Mouse (Mus musculus) forebrain, embryonic 12.5 days (tissue): ENCODE results near the gene Dpm3. TPM values are rescaled to one million over a fixed set of nuclear protein-coding genes. Genes with fewer than 3 reads are reported as not detected.
A peak's percentile ranks its signal among the peaks of the same experiment; 100 is the strongest.

ENCODE experiments used
- ATAC-seq: fragments of 200-750 bp; cut with Nextera tagmentation; 2 replicates; pipeline ENCODE4 v1.8.0; 2017; ENCODE audit warnings: moderate TSS enrichment; ENCODE audit not compliant: low FRiP score
- H3K27ac ChIP-seq: fragments of 300-500 bp; sonication (generic); 2 replicates; pipeline ENCODE4 v1.5.1; 2016; ENCODE audit warnings: mild to moderate bottlenecking
- H3K27me3 ChIP-seq: fragments of 300-500 bp; sonication (generic); 2 replicates; pipeline ENCODE4 v1.6.1; 2016; ENCODE audit warnings: mild to moderate bottlenecking
- H3K36me3 ChIP-seq: fragments of 300-500 bp; sonication (generic); replicated peaks from 2 replicates; pipeline ENCODE4 v1.6.1; 2016; ENCODE audit warnings: mild to moderate bottlenecking
- H3K4me1 ChIP-seq: fragments of 300-500 bp; sonication (generic); 2 replicates; pipeline ENCODE4 v1.6.1; 2016
- H3K4me2 ChIP-seq: fragments of 300-500 bp; sonication (generic); 2 replicates; pipeline ENCODE4 v1.6.1; 2016; ENCODE audit warnings: mild to moderate bottlenecking, moderate library complexity
- H3K4me3 ChIP-seq: fragments of 300-500 bp; sonication (generic); replicated peaks from 2 replicates; pipeline ENCODE4 v1.5.1; 2016; ENCODE audit warnings: mild to moderate bottlenecking
- H3K9ac ChIP-seq: fragments of 300-500 bp; sonication (generic); 2 replicates; pipeline ENCODE4 v1.6.1; 2016; ENCODE audit warnings: mild to moderate bottlenecking
- H3K9me3 ChIP-seq: fragments of 300-500 bp; sonication (generic); 2 replicates; pipeline ENCODE4 v1.6.1; 2016
- WGBS: fragments of 180-500 bp; shearing (Covaris S2); methylation state at CpG from one replicate; pipeline ENCODE4 v1.1.7; 2016; 5-methylcytosine and 5-hydroxymethylcytosine counted together
- microRNA counts: library from miRNA; unstranded; fragments of <30 nt; microRNA quantifications from one replicate; lab custom pipeline; 2017
- microRNA-seq: library from miRNA; unstranded; fragments of <30 nt; microRNA quantifications from one replicate; pipeline ENCODE4, GENCODE M21; 2017
- polyA plus RNA-seq: library from polyadenylated mRNA; unstranded; fragments of >200 nt; fragmentation: Nextera tagmentation; extraction: Ambion mirVana; gene quantifications from 2 replicates; pipeline ENCODE4 v1.2.1, GENCODE M21; 2016

Gene Dpm3
- polyA plus RNA-seq, 1 experiment from 2014 or later: 79.1 TPM

GRCm38 (mm10) chr3:89305105-89305504 lies 45.9 kb downstream of the Dpm3 start:
- no peak for ATAC-seq
- peaks cover 9% of the 10 kb centered on the region for H3K27me3 ChIP-seq
- no peak overlapping the region for H3K9ac ChIP-seq
- WGBS: 69% methylated on average over 4 of the region's 4 CpGs
- H3K36me3 ChIP-seq: no peaks in the 10 kb centered on the region
- H3K9me3 ChIP-seq: no peaks in the 10 kb centered on the region
- H3K27ac ChIP-seq: no peak overlapping the region
- no peak overlapping the region for H3K4me2 ChIP-seq
- H3K4me1 ChIP-seq: no peaks in the 10 kb centered on the region
- H3K4me3 ChIP-seq: no peak overlapping the region

- Histone ChIP-seq H3K9ac (no peak overlapping the region; the same call in 1 of the 2 replicates), H3K27ac (no peak overlapping the region), H3K27me3 (peaks cover 5% of the 10 kb centered on the region; the same call in 1 of the 2 replicates), H3K4me3 (no peak overlapping the region), H3K4me2 (no peak overlapping the region), H3K4me1 (no peaks in the 10 kb centered on the region), H3K36me3 (no peaks in the 10 kb centered on the region), H3K9me3 (no peaks in the 10 kb centered on the region)
- 78% methylated on average over 8 of the region's 8 CpGs for WGBS
- ATAC-seq: no peak
These were observed 46.6 kb downstream of the Dpm3 start for GRCm38 (mm10) chr3:89305551-89306325.

DNA sequence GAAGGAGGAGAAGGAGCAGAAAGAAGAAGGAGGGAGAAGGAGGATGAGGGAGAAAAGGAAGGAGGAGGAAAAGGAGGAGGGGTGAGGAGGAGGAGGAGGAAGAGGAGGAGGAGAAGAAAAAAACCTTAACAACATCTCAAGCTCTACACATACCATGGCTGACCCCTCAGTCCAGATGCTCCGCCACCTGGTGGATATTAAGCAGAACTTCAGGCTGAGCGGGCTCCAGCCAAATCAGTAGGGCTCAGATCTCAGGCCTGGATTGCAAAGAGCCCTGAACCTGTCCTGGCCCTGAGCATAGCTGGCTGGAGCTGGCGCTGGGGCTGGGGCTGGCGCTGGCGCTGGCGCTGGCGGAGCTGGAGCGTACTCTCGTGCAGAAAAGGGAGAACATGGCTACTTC lies 48.9 kb downstream of the Dpm3 start:
- Histone ChIP-seq H3K27ac (no peak overlapping the region), H3K9ac (no peak overlapping the region), H3K4me1 (no peaks in the 10 kb centered on the region), H3K36me3 (no peaks in the 10 kb centered on the region), H3K4me3 (no peak overlapping the region), H3K27me3 (no peaks in the 10 kb centered on the region), H3K9me3 (no peaks in the 10 kb centered on the region), H3K4me2 (no peak overlapping the region)
- peak; percentile 84 for ATAC-seq
- 4% methylated on average over 9 of the region's 9 CpGs for WGBS

DNA sequence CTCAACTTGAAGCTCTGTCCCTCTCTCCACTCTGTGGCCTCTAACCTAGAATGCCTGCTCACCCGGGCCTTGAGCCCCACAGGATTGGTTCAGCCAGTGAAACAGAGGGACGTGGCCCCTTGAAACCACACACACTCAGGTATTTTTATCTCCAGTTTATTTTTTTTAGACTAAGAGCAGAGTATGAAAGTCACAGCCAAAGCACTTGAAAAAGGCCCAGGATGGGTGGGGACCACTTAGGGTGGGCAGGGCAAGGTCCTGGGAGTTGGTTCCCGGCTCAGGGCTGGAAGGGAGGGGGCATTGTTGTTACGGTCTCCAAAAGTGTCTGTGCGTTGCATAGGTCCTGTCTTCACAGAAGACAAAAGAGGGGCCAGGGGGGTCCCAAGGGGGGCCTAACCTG lies 55.2 kb downstream of the Dpm3 start:
- Histone ChIP-seq H3K27ac (no peak overlapping the region), H3K4me1 (peaks cover 40% of the 10 kb centered on the region), H3K4me3 (no peak overlapping the region), H3K9me3 (no peaks in the 10 kb centered on the region), H3K27me3 (peaks cover 36% of the 10 kb centered on the region), H3K9ac (no peak overlapping the region), H3K4me2 (no peak overlapping the region), H3K36me3 (no peaks in the 10 kb centered on the region)
- 70% methylated on average over 5 of the region's 5 CpGs for WGBS
- no peak for ATAC-seq

DNA sequence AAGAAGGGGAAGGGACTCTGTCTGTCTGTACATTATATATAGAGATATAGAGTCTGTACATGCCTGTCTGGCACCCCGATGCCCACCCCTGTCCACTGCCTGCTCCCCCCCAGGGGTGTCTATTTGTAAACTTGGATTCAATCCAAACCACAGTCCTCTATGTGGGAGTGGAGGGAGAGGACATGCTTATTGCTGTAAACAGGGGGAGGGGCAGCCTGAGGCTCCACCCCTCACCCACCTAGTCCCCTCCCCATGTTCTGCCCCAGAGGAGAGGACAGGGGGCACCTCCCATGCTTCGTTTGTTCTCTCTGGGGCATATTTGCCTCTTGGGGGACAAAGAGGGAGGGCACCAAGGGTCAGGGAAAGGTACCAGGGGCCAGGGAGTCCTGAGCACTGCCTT lies 55.6 kb downstream of the Dpm3 start:
- no peak for ATAC-seq
- Histone ChIP-seq H3K4me3 (no peak overlapping the region), H3K4me1 (peaks cover 45% of the 10 kb centered on the region)

GRCm38 (mm10) chr3:89315195-89315929 lies 56.2 kb downstream of the Dpm3 start:
- no peak overlapping the region; the same call in 1 of the 2 replicates for H3K27ac ChIP-seq
- peak overlapping the region; percentile 34 for H3K4me3 ChIP-seq
- 6% methylated on average over 25 of the region's 26 CpGs for WGBS
- H3K4me1 ChIP-seq: peaks cover 51% of the 10 kb centered on the region
- H3K36me3 ChIP-seq: no peaks in the 10 kb centered on the region
- H3K4me2 ChIP-seq: peak overlapping the region; percentile 73
- peaks cover 47% of the 10 kb centered on the region for H3K27me3 ChIP-seq
- ATAC-seq: peak; percentile 31
- H3K9me3 ChIP-seq: no peaks in the 10 kb centered on the region
- H3K9ac ChIP-seq: peak overlapping the region; percentile 56; the same call in 1 of the 2 replicates

More for the DNA sequence above, 55.6 kb downstream of the Dpm3 start:
- Histone ChIP-seq H3K9me3 (no peaks in the 10 kb centered on the region), H3K27ac (no peak overlapping the region), H3K4me2 (peak overlapping the region; percentile 73), H3K36me3 (no peaks in the 10 kb centered on the region), H3K9ac (peak overlapping the region; percentile 56; the same call in 1 of the 2 replicates), H3K27me3 (peaks cover 41% of the 10 kb centered on the region)
- WGBS: 39% methylated on average over 2 of the region's 2 CpGs

DNA sequence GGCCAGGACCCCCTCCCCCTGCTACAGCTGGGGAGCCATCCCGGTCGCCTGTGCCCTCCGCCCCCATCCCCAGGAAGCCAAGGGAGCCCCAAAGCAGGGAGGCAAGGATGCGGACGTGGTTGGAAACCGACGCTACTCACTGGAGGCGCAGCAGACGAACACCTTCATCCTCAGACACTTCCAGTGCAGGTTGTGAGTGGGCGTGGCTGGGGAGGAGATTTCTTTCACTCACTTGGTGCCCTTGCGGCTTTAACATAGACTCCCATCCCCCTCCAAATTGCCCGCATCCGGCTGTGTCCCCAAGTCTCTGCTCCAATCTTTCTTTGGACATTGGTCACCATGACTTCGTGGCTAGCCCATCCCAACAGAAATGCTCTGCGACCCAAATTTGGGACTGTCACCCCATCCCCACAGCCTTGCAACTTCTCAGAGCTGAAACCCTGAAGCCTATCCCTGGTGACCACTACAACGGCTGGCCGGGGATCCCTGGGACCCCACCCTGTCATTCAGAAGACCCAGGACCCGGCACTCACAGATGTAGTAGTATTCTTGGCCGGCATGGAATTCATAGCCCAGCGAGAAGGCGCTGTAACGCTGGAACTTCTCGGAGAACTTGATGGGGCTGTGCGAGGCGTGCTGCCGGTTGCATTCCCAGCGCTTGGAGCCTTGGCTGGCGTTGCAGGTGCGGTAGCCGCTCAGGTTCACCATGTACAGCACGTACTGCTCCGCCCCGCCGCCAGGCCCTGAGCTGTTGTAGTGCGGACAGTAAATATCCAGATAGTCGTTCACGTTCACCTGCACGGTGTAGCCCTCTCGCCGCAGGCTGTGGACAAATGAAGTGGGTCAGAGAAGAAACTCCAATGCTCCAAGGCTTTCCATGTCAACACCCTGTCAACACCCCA lies 57.0 kb downstream of the Dpm3 start:
- Histone ChIP-seq H3K36me3 (no peaks in the 10 kb centered on the region), H3K4me2 (peak overlapping the region; percentile 73), H3K27ac (no peak overlapping the region), H3K27me3 (peaks cover 55% of the 10 kb centered on the region), H3K4me3 (peak overlapping the region; percentile 34), H3K9ac (peak overlapping the region; percentile 56; the same call in 1 of the 2 replicates), H3K4me1 (peaks cover 59% of the 10 kb centered on the region), H3K9me3 (no peaks in the 10 kb centered on the region)
- WGBS: 6% methylated on average over 40 of the region's 40 CpGs
- peak; percentile 21; the same call in 1 of the 2 replicates for ATAC-seq

MicroRNAs encoded within 50 kb of the gene (microRNA counts, 519-probe panel; counts per million panel counts)
- 3,316 counts per million, percentile 29 among the panel's probes with 10 or more counts for microRNA mmu-miR-92b (lab: Ali Mortazavi, UCI)

Small RNA genes within 50 kb of the gene (microRNA-seq; reads per million reads assigned to microRNA genes)
- 21,153 reads per million, percentile 97 among the genes with 10 or more reads in this experiment for gene Mir92b

Other genes with a start within 250 kb of the Dpm3 start
- gene Rusc1, start 166.0 kb upstream of the Dpm3 start, polyA plus RNA-seq: 36.0 and 40.0 TPM in 2 replicates
- gene Gm43738, start 158.3 kb upstream of the Dpm3 start, polyA plus RNA-seq: 0.12 TPM in 1 of 2 replicates, not detected in the other
- gene Fdps, start 157.4 kb upstream of the Dpm3 start, polyA plus RNA-seq: 292 and 322 TPM in 2 replicates
- 0.09 and 0.22 TPM in 2 replicates for gene Pklr, start 123.2 kb upstream of the Dpm3 start, polyA plus RNA-seq
- gene Hcn3, start 99.2 kb upstream of the Dpm3 start, polyA plus RNA-seq: 11.2 and 15.1 TPM in 2 replicates
- gene Clk2, start 94.6 kb upstream of the Dpm3 start, polyA plus RNA-seq: 41.1 and 42.5 TPM in 2 replicates
- 89.7 and 94.4 TPM in 2 replicates for gene Scamp3, start 81.9 kb upstream of the Dpm3 start, polyA plus RNA-seq
- 25.6 and 26.3 TPM in 2 replicates for gene Fam189b, start 76.2 kb upstream of the Dpm3 start, polyA plus RNA-seq
- 34.3 and 37.4 TPM in 2 replicates for gene Gba, start 56.4 kb upstream of the Dpm3 start, polyA plus RNA-seq
- gene Thbs3, start 44.2 kb upstream of the Dpm3 start, polyA plus RNA-seq: 95.1 and 97.9 TPM in 2 replicates
- 185 and 194 TPM in 2 replicates for gene Mtx1, start 32.3 kb upstream of the Dpm3 start, polyA plus RNA-seq
- 3.8 and 4.7 TPM in 2 replicates for gene Muc1, start 30.3 kb upstream of the Dpm3 start, polyA plus RNA-seq
- 249 and 252 TPM in 2 replicates for gene Krtcap2, start 13.4 kb upstream of the Dpm3 start, polyA plus RNA-seq
- gene Trim46, start 13.0 kb upstream of the Dpm3 start, polyA plus RNA-seq: 25.1 and 26.6 TPM in 2 replicates
- gene Slc50a1, start 11.2 kb downstream of the Dpm3 start, polyA plus RNA-seq: 28.6 and 29.7 TPM in 2 replicates
- gene Efna1, start 21.8 kb downstream of the Dpm3 start, polyA plus RNA-seq: 9.7 and 12.6 TPM in 2 replicates
- gene Efna3, start 63.6 kb downstream of the Dpm3 start, polyA plus RNA-seq: 11.9 and 14.9 TPM in 2 replicates
- gene Efna4, start 78.7 kb downstream of the Dpm3 start, polyA plus RNA-seq: 17.1 and 20.0 TPM in 2 replicates
- gene Adam15, start 90.6 kb downstream of the Dpm3 start, polyA plus RNA-seq: 22.7 and 28.2 TPM in 2 replicates
- 0.13 and 0.22 TPM in 2 replicates for gene Dcst2, start 102.6 kb downstream of the Dpm3 start, polyA plus RNA-seq
- gene Dcst1, start 105.9 kb downstream of the Dpm3 start, polyA plus RNA-seq: 0.36 and 0.54 TPM in 2 replicates
- gene Zbtb7b, start 135.4 kb downstream of the Dpm3 start, polyA plus RNA-seq: 0.45 and 0.62 TPM in 2 replicates
- 0.24 and 2.0 TPM in 2 replicates for gene Lenep, start 143.4 kb downstream of the Dpm3 start, polyA plus RNA-seq
- gene Flad1, start 152.5 kb downstream of the Dpm3 start, polyA plus RNA-seq: 32.2 and 33.1 TPM in 2 replicates
- gene Cks1b, start 159.0 kb downstream of the Dpm3 start, polyA plus RNA-seq: 363 and 395 TPM in 2 replicates
- 28.4 and 30.9 TPM in 2 replicates for gene Shc1, start 159.1 kb downstream of the Dpm3 start, polyA plus RNA-seq
- 47.2 and 48.8 TPM in 2 replicates for gene Pygo2, start 170.9 kb downstream of the Dpm3 start, polyA plus RNA-seq
- gene Pbxip1, start 177.3 kb downstream of the Dpm3 start, polyA plus RNA-seq: 14.4 and 14.7 TPM in 2 replicates
- 65.6 and 66.1 TPM in 2 replicates for gene Pmvk, start 195.2 kb downstream of the Dpm3 start, polyA plus RNA-seq